Mouse (Mus musculus) limb, embryonic 14.5 days (tissue): Measurements from ENCODE around the gene Cep85l. TPM values are rescaled to one million over a fixed set of nuclear protein-coding genes. Genes with fewer than 3 reads are reported as not detected.
A peak's percentile ranks its signal among the peaks of the same experiment; 100 is the strongest.

ENCODE experiments used
- ATAC-seq: fragments of 200-750 bp; cut with Nextera tagmentation; 2 replicates; pipeline ENCODE4 v1.8.0; 2017; ENCODE audit warnings: low read depth, moderate number of reproducible peaks, moderate TSS enrichment; ENCODE audit not compliant: low FRiP score
- DNase-seq: peaks from one replicate; pipeline ENCODE4 v3.0.0-alpha.2; 2015; ENCODE audit warnings: low spot score
- H3K27ac ChIP-seq: fragments of 300-500 bp; sonication (generic); replicated peaks from 2 replicates; pipeline ENCODE4 v1.5.1; 2014; ENCODE audit warnings: low read depth, mild to moderate bottlenecking, low read length, moderate library complexity, mixed read lengths
- H3K27me3 ChIP-seq: fragments of 300-500 bp; sonication (generic); 2 replicates; pipeline ENCODE4 v1.6.1; 2014; ENCODE audit warnings: low read length, mixed read lengths; ENCODE audit not compliant: control insufficient read depth, insufficient read depth
- H3K36me3 ChIP-seq: fragments of 300-500 bp; sonication (generic); 2 replicates; pipeline ENCODE4 v1.6.1; 2014; ENCODE audit warnings: mild to moderate bottlenecking, low read length, moderate library complexity, mixed read lengths; ENCODE audit not compliant: control insufficient read depth, insufficient read depth
- H3K4me1 ChIP-seq: fragments of 300-500 bp; sonication (generic); 2 replicates; pipeline ENCODE4 v1.6.1; 2014; ENCODE audit warnings: antibody characterized with exemption, low read length, mixed read lengths; ENCODE audit not compliant: control insufficient read depth, insufficient read depth
- H3K4me2 ChIP-seq: fragments of 300-500 bp; sonication (generic); replicated peaks from 2 replicates; pipeline ENCODE4 v1.6.1; 2014; ENCODE audit warnings: low read depth, mild to moderate bottlenecking, low read length, moderate library complexity; ENCODE audit not compliant: severe bottlenecking
- H3K4me3 ChIP-seq: fragments of 300-500 bp; sonication (generic); replicated peaks from 2 replicates; pipeline ENCODE4 v1.5.1; 2014; ENCODE audit warnings: low read length
- H3K9ac ChIP-seq: fragments of 300-500 bp; sonication (generic); 2 replicates; pipeline ENCODE4 v1.6.1; 2014; ENCODE audit warnings: mild to moderate bottlenecking, low read depth, low read length, moderate library complexity; ENCODE audit not compliant: severe bottlenecking
- H3K9me3 ChIP-seq: fragments of 300-500 bp; sonication (generic); 2 replicates; pipeline ENCODE4 v1.6.1; 2016; ENCODE audit warnings: low read length; ENCODE audit not compliant: control insufficient read depth
- POLR2A ChIP-seq: fragments of 200-500 bp; IDR thresholded peaks from 2 replicates; pipeline ENCODE4 v1.8.0; 2012; ENCODE audit warnings: inconsistent platforms, mild to moderate bottlenecking, moderate library complexity, borderline replicate concordance; ENCODE audit not compliant: insufficient read depth, insufficient read length; ENCODE audit errors: extremely low read depth
- WGBS: fragments of 180-500 bp; shearing (Covaris S2); extraction: QIAGEN DNeasy Blood & Tissue Kit; methylation state at CpG from one replicate; pipeline ENCODE4 v1.1.7; 2014; 5-methylcytosine and 5-hydroxymethylcytosine counted together
- polyA plus RNA-seq, 2 experiments: library from polyadenylated mRNA; depleted of rRNA in 1 of 2; stranded (reverse) in 1 of 2; unstranded in 1 of 2; fragments of >200 nt; fragmentation: Nextera tagmentation in 1 of 2; extraction: Ambion mirVana in 1 of 2; gene quantifications; 2 replicates each; pipeline versions ENCODE4 v1.2.1 to v1.2.3; 2012 to 2014

Gene Cep85l
- polyA plus RNA-seq, 2 experiments: 8.1 to 9.9 TPM

DNA sequence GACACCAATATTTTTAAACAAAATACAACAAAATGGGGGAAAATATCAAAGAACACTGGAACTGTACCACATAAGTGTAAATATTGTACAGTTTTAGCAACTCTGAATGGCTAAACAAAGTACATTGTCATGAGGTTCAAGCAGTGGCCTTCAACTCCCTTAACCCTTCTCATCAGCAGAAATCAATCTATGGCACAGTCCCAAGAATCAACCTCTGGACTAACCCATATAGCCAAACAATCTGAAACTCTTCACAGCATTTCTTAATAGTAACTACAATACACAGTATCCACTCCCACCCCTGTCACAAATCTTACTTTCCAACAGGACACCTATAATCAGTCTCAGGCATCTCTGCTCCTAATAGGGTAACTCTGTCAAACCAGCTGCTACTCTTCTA is 15.4 kb downstream of the Cep85l start:
- Histone ChIP-seq H3K4me2 (no peak overlapping the region), H3K36me3 (no peaks in the 10 kb centered on the region), H3K4me3 (no peak overlapping the region), H3K27ac (no peak overlapping the region), H3K9ac (no peak overlapping the region), H3K9me3 (no peaks in the 10 kb centered on the region), H3K27me3 (no peaks in the 10 kb centered on the region), H3K4me1 (no peaks in the 10 kb centered on the region)
- ATAC-seq: no peak
- no peak for TF ChIP-seq POLR2A
- DNase-seq: no peak

DNA sequence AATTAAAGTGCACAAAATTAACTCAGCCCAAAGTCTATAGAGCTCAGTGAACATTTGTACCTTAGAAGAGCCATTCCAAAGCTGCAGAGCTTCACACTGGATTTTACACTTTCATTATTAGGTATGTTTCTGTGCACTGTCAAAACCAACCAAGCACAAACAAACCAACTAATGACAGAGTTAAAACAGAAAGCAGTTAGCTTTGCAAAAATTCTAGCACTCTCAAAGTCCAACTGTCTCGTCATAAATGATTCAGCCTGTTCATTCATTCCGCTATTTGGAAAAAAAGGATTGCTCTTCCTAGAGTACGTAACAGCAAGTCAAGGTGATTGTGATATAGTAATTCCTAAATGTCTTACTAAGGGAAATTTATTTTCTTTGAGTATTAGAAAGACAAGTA is 20.7 kb downstream of the Cep85l start:
- Histone ChIP-seq H3K4me3 (no peak overlapping the region), H3K27ac (no peak overlapping the region), H3K36me3 (peaks cover 15% of the 10 kb centered on the region), H3K9ac (no peak overlapping the region), H3K9me3 (no peaks in the 10 kb centered on the region), H3K4me2 (no peak overlapping the region), H3K4me1 (no peaks in the 10 kb centered on the region), H3K27me3 (no peaks in the 10 kb centered on the region)
- WGBS: 88% methylated on average over 3 of the region's 3 CpGs
- DNase-seq: no peak
- TF ChIP-seq POLR2A: no peak
- ATAC-seq: no peak

DNA sequence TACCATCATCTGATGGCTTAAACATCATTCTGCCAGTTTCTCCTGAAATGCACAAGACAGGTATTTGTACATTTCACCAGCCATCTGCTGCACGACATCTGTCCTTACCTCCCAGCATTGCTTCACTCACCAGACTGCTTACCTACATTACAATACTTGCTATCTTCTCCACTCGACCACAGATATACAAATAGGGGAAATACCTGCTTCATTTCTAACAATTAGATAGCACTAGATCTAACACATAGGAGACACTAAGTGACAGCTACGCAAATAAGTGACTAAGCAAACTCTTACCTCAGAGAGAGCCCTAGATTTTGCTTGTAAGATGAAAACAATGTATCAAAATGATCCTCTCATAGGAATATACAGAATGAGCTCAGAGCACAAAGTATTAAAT is 26.1 kb downstream of the Cep85l start:
- no peak for TF ChIP-seq POLR2A
- peaks cover 18% of the 10 kb centered on the region for H3K36me3 ChIP-seq
- H3K9ac ChIP-seq: no peak overlapping the region
- no peak for DNase-seq
- no peak overlapping the region for H3K4me2 ChIP-seq
- no peaks in the 10 kb centered on the region for H3K27me3 ChIP-seq
- ATAC-seq: no peak
- no peak overlapping the region for H3K4me3 ChIP-seq
- no peak overlapping the region for H3K27ac ChIP-seq
- WGBS: 81% methylated on average over 3 of the region's 3 CpGs
- H3K4me1 ChIP-seq: peaks cover 2% of the 10 kb centered on the region; the same call in 1 of the 2 replicates
- no peaks in the 10 kb centered on the region for H3K9me3 ChIP-seq

DNA sequence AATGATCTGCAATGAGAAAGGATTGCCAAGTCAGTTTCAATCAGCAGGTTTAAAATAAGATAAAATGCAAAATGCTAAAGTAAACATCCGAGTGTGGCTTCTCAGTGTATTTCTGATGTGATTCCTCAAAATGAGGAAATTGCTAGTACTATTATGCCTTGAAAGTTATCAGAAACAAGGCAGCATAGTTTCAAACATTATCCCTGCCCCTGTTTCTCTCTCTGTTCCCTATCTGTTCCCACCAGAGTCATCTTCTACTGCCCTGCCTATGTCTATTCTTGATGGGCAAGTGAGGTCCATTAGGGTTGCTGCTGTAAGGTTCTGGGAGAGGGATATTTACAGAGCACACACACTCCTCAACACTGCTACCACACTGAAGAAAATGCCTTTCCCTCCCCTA is 30.5 kb downstream of the Cep85l start:
- Histone ChIP-seq H3K4me3 (no peak overlapping the region), H3K4me2 (no peak overlapping the region), H3K9ac (no peak overlapping the region), H3K36me3 (peaks cover 10% of the 10 kb centered on the region), H3K27ac (no peak overlapping the region), H3K27me3 (no peaks in the 10 kb centered on the region), H3K4me1 (peaks cover 2% of the 10 kb centered on the region; the same call in 1 of the 2 replicates), H3K9me3 (no peaks in the 10 kb centered on the region)
- no peak for TF ChIP-seq POLR2A
- WGBS: 87% methylated on average over 1 of the region's 1 CpGs
- ATAC-seq (no peak), DNase-seq (no peak)

DNA sequence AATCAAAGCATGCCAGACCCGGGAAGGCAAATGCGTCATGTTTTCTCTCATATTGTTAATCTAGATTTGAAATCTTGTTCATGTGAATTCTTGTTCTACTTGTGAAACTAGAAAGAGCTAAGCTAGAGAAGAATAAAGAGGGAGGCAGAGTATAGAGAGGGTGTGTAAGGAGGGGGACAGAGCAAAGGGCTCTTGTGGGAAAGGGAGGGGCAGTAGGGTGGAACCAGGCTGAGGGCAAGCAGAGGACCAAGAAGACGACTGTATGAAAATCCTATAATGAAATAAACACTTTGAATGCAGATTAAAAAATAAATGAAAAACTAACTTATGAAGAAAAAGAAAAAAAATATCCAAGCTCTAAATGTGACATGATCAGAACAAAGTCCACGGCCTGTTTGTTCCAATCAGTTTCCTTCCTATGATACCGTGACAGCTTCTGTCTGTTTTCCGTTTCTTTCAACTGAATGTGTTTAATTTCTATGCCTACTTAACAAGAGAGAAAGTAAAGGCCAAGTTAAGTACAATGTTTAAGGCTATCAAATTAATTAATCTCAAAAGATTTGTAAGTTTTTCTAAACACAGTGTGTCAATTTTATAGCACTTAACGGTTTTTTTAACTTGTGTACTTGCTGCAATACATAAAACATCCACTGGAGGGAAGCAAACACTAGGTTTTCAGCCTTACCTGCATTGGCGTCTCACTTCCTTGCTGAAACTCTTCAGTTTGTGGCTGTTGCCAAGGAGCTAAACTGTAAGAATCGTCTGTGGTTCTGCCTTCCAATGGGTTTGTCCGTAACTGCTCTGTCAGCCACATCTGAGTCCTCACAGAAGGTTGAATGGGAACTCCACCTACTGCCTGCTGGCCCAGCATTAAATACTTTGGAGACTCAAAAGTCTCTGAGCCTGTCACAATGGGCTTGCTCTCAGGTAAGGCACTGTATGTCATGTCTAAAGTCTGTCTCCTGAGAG is 31.7 kb downstream of the Cep85l start:
- H3K27ac ChIP-seq: no peak overlapping the region
- DNase-seq (peak; percentile 79), ATAC-seq (0 out of 2 replicates have a peak, but pooled peaks have one; percentile 31)
- H3K27me3 ChIP-seq: no peaks in the 10 kb centered on the region
- H3K36me3 ChIP-seq: peaks cover 10% of the 10 kb centered on the region
- H3K4me2 ChIP-seq: no peak overlapping the region
- peaks cover 2% of the 10 kb centered on the region; the same call in 1 of the 2 replicates for H3K4me1 ChIP-seq
- TF ChIP-seq POLR2A: no peak
- H3K4me3 ChIP-seq: no peak overlapping the region
- H3K9ac ChIP-seq: no peak overlapping the region
- 54% methylated on average over 10 of the region's 10 CpGs for WGBS
- no peaks in the 10 kb centered on the region for H3K9me3 ChIP-seq
